Comparison of ENCODE assay signal across 8 mouse cellular contexts in the genomic region with DNA sequence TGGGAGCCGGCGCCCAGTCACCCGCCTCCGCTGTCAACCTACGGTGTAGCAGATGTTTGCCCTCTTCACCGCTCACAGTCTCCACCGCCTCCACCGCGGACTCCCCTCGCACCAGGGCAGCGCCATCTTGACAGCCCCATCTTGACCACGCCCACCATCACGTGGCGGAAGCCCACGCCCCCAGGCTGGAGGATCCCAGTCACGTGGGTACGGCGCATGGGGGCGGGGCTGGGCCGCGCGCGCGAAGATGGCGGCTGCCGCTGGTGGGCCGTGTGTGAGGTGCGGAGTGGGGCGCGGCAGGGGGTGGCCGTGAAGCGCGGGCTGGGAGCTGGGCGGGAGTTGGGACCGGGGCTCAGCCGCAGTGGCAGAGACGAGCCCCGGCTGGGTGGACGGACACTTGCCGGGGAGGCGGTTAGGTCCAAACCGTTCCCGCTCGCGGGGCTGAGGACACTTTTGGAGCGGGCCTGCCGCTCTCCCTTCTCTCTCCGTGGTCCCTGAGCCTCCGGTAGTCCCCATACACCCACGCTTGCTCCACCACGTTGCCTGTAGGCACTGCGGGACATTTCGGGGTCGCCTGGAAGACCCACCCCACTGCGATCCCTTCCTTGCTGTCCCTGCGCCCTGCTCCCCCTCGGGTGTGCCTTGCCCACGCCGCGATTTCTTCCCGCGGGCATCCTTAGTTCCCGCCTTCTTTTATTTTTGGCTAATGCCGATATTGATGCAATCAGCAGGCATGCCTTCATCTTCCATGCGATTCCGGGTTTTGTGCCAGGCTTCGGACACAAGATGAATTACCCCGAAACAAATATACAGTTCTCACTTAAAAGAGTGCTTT. TPM values are rescaled to one million over a fixed set of nuclear protein-coding genes. Genes with fewer than 3 reads are reported as not detected.
DNase-seq lines count a peak whose midpoint lies in the region; ATAC-seq lines count a peak whose summit lies in the region.

Gene Dolk (minus strand): TSS at position 143 of the 835 bp plus-strand sequence.
Gene Nup188 (plus strand): TSS at position 206 of the 835 bp plus-strand sequence.

- under 1% methylated on average over 68 of the region's 68 CpGs for WGBS in heart, embryonic 13.5 days
- WGBS in liver, embryonic 12.5 days (ENCODE audit: insufficient replicate concordance), result under 1% methylated on average over 67 of the region's 68 CpGs
- WGBS in stomach, embryonic 15.5 days, result under 1% methylated on average over 68 of the region's 68 CpGs

- peak within 1 kb of the TSS; percentile 97 for H3K9ac ChIP-seq in heart, embryonic 13.5 days
- H3K9ac ChIP-seq in liver, embryonic 12.5 days, result peak within 1 kb of the TSS; percentile 94
- peak within 1 kb of the TSS; percentile 94 for H3K9ac ChIP-seq in stomach, embryonic 15.5 days

- peak within 1 kb of the TSS; percentile 72 for H3K27ac ChIP-seq in heart, embryonic 13.5 days (replicated peaks)
- H3K27ac ChIP-seq in liver, embryonic 12.5 days, result peak within 1 kb of the TSS; percentile 84
- H3K27ac ChIP-seq in stomach, embryonic 15.5 days, result peak within 1 kb of the TSS; percentile 84

- H3K27me3 ChIP-seq in heart, embryonic 13.5 days (replicated peaks), result no peaks in the 10 kb centered on the region
- no peaks in the 10 kb centered on the region for H3K27me3 ChIP-seq in liver, embryonic 12.5 days (replicated peaks)
- H3K27me3 ChIP-seq in stomach, embryonic 15.5 days (replicated peaks), result no peaks in the 10 kb centered on the region

- DNase-seq in CD4-positive helper T cell, adult 2 months (ENCODE audit: low read depth, low spot score), result peak; percentile 96
- peak; percentile 85 for DNase-seq in brain, embryonic 18.5 days (ENCODE audit: low read depth, low spot score)
- peak; percentile 99 for DNase-seq in kidney, postnatal 10 days
- DNase-seq in natural killer cell, adult 2 months (ENCODE audit: low spot score in 2 of 2), result peak; percentile 95 to 97

- peaks cover 37% of the 10 kb centered on the region for H3K36me3 ChIP-seq in heart, embryonic 13.5 days
- H3K36me3 ChIP-seq in liver, embryonic 12.5 days, result peaks cover 34% of the 10 kb centered on the region
- no peaks in the 10 kb centered on the region for H3K36me3 ChIP-seq in stomach, embryonic 15.5 days

- ATAC-seq in erythroid progenitor cell, adult 5-6 weeks (replicated peaks; ENCODE audit: low FRiP score, poor library complexity, severe bottlenecking), result peak; percentile 90
- peak; percentile 92 for ATAC-seq in heart, embryonic 13.5 days (ENCODE audit: extremely low read depth, insufficient number of reproducible peaks, low FRiP score, low TSS enrichment)
- ATAC-seq in liver, embryonic 12.5 days, result peak; percentile 89
- peak; percentile 91 for ATAC-seq in stomach, embryonic 15.5 days (ENCODE audit: insufficient read depth, low FRiP score, low read depth)

- peak within 1 kb of the TSS; percentile 96 for H3K4me3 ChIP-seq in heart, embryonic 13.5 days
- H3K4me3 ChIP-seq in liver, embryonic 12.5 days, result peak within 1 kb of the TSS; percentile 91
- H3K4me3 ChIP-seq in stomach, embryonic 15.5 days (replicated peaks), result peak within 1 kb of the TSS; percentile 97

- peaks cover 24% of the 10 kb centered on the region for H3K4me1 ChIP-seq in heart, embryonic 13.5 days
- H3K4me1 ChIP-seq in liver, embryonic 12.5 days, result peaks cover 42% of the 10 kb centered on the region
- H3K4me1 ChIP-seq in stomach, embryonic 15.5 days, result peaks cover 20% of the 10 kb centered on the region

- H3K4me2 ChIP-seq in heart, embryonic 13.5 days, result peak within 1 kb of the TSS; percentile 96
- peak within 1 kb of the TSS; percentile 92 for H3K4me2 ChIP-seq in liver, embryonic 12.5 days
- H3K4me2 ChIP-seq in stomach, embryonic 15.5 days, result peak within 1 kb of the TSS; percentile 98

- H3K9me3 ChIP-seq in heart, embryonic 13.5 days, result no peaks in the 10 kb centered on the region
- H3K9me3 ChIP-seq in liver, embryonic 12.5 days (replicated peaks), result 0 out of 2 replicates have a peak, but pooled peaks cover 3% of the 10 kb centered on the region
- H3K9me3 ChIP-seq in stomach, embryonic 15.5 days, result no peaks in the 10 kb centered on the region

RNA-seq across cellular contexts. Expression of gene Dolk, which starts in this region (rescaled TPM):
- total RNA-seq in erythroid progenitor cell, adult 5-6 weeks (2015; ENCODE audit: low replicate concordance), result 1.3 TPM in 1 of 2 replicates, not detected in the other
- total RNA-seq in erythroid progenitor cell, adult 5-6 weeks (2017; ENCODE audit: low replicate concordance), result 1.0 TPM in 1 of 2 replicates, not detected in the other
- 27.8 and 30.3 TPM in 2 replicates for polyA plus RNA-seq in heart, embryonic 13.5 days (2015; fragmentation: Nextera tagmentation; extraction: Ambion mirVana)
- 15.5 and 17.5 TPM in 2 replicates for polyA plus RNA-seq in liver, embryonic 12.5 days (2016; fragmentation: Nextera tagmentation; extraction: Ambion mirVana)
- polyA plus RNA-seq in stomach, embryonic 15.5 days (2015; fragmentation: Nextera tagmentation; extraction: Ambion mirVana), result 33.2 and 33.3 TPM in 2 replicates

RNA-seq across cellular contexts. Expression of gene Nup188, which starts in this region (rescaled TPM):
- 15.5 and 19.3 TPM in 2 replicates for total RNA-seq in erythroid progenitor cell, adult 5-6 weeks (2015; ENCODE audit: low replicate concordance)
- total RNA-seq in erythroid progenitor cell, adult 5-6 weeks (2017; ENCODE audit: low replicate concordance), result 12.1 and 13.9 TPM in 2 replicates
- polyA plus RNA-seq in heart, embryonic 13.5 days (2015; fragmentation: Nextera tagmentation; extraction: Ambion mirVana), result 22.2 and 25.7 TPM in 2 replicates
- polyA plus RNA-seq in liver, embryonic 12.5 days (2016; fragmentation: Nextera tagmentation; extraction: Ambion mirVana), result 23.9 and 25.8 TPM in 2 replicates
- 22.4 and 29.7 TPM in 2 replicates for polyA plus RNA-seq in stomach, embryonic 15.5 days (2015; fragmentation: Nextera tagmentation; extraction: Ambion mirVana)

Comparison
In these comparisons a context has a peak if more than half of its experiments do, and no peak if none do; other contexts are left out.
1. Peak in every context shown above with its lines: DNase-seq, ATAC-seq, H3K4me3 ChIP-seq and H3K27ac ChIP-seq.